Mouse (Mus musculus): ENCODE results near the gene Wdr48.

GRCm38 (mm10) chr9:119951388-119951787, 56.7 kb downstream of the Wdr48 start:
- no peak for TF ChIP-seq BHLHE40 (IDR thresholded peaks at IDR 0.05; ENCODE audit: low read depth, low read length)
- TF ChIP-seq TCF12 (IDR thresholded peaks at IDR 0.05; ENCODE audit: low read depth, low read length), result no peak
- no peak for TF ChIP-seq UBTF (IDR thresholded peaks at IDR 0.05; ENCODE audit: low read depth, low read length)
- TF ChIP-seq CTCF (conservative IDR thresholded peaks at IDR 0.05 in 1 of 2, IDR thresholded peaks at IDR 0.05 in 1 of 2; ENCODE audit: low read depth in 2 of 2, low read length in 2 of 2), result no peak
- no peak for TF ChIP-seq ZNF384 (IDR thresholded peaks at IDR 0.05; ENCODE audit: low read depth, low read length)
- no peak for TF ChIP-seq CHD1 (IDR thresholded peaks at IDR 0.05; ENCODE audit: low read depth, low read length)
- no peak for TF ChIP-seq GABPA (IDR thresholded peaks at IDR 0.05; ENCODE audit: insufficient replicate concordance, low read depth, low read length)
- TF ChIP-seq MEF2A (IDR thresholded peaks at IDR 0.05; ENCODE audit: borderline replicate concordance, low read depth, low read length), result no peak
- TF ChIP-seq ZC3H11A (IDR thresholded peaks at IDR 0.05; ENCODE audit: low read depth, low read length), result no peak

All from CH12.LX (cell line).